Mouse (Mus musculus): ENCODE data around the gene Capg.
"Not testable (repeated sequence)": the region's sequence is repeated elsewhere in the genome, so short reads cannot be mapped to it uniquely, and the experiment has no call there.

DNA sequence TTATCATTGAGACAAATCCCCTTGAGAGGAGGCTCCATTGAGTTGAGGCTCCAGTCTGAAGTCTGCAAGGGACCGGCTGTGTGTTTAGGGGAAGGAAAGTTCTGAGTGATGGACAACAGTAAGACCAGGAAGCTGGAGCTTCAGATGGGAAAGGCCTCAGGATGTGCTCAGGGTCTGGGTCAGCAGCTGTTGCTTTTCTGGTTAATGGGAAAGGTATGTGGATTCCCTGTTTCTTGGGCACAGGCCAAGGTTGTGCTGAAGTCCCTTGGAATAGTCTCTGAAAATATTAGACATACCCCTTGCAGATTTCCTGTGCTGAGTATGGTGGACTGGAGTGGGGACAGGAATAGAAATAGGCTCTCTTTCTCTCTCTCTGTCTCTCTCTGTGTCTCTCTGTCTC is 10.6 kb upstream of the Capg start:
- not testable (repeated sequence) for TF ChIP-seq CTCF, POLR2A (IDR thresholded peaks at IDR 0.05; ENCODE audit: extremely low read depth, insufficient read depth, low read length)
